Mouse (Mus musculus) mammary gland, adult 2 months (tissue): ENCODE measurements around the gene Trpm3. TPM values are rescaled to one million over a fixed set of nuclear protein-coding genes. Genes with fewer than 3 reads are reported as not detected.

Experiments used
- polyA plus RNA-seq: library from polyadenylated mRNA; depleted of rRNA; stranded (reverse); fragments of >200 nt; gene quantifications from 2 replicates; pipeline ENCODE4 v1.2.3, GENCODE M21; 2012; ENCODE audit warnings: low replicate concordance; rRNA removed

The Trpm3 gene
- polyA plus RNA-seq: 0.16 and 0.72 TPM in 2 replicates

GRCm38 (mm10) chr19:22138590-22139421 is at the start of gene Trpm3:
Trpm3 (plus strand) TSS chr19:22139046.

